Mouse (Mus musculus) lung, embryonic 15.5 days (tissue): ENCODE measurements around the gene Actl6a. TPM values are rescaled to one million over a fixed set of nuclear protein-coding genes. Genes with fewer than 3 reads are reported as not detected.
"Not testable (repeated sequence)": the region's sequence is repeated elsewhere in the genome, so short reads cannot be mapped to it uniquely, and the experiment has no call there.

ENCODE experiments used
- ATAC-seq: fragments of 200-750 bp; cut with Nextera tagmentation; 2 replicates; pipeline ENCODE4 v1.8.0; 2017; ENCODE audit warnings: moderate number of reproducible peaks, borderline replicate concordance; ENCODE audit not compliant: low FRiP score, low TSS enrichment; ENCODE audit errors: extremely low read depth
- H3K27ac ChIP-seq: fragments of 300-500 bp; sonication (generic); 2 replicates; pipeline ENCODE4 v1.5.1; 2015; ENCODE audit warnings: moderate library complexity, mild to moderate bottlenecking, inconsistent platforms
- H3K27me3 ChIP-seq: fragments of 300-500 bp; sonication (generic); 2 replicates; pipeline ENCODE4 v1.6.1; 2015; ENCODE audit warnings: inconsistent platforms
- H3K36me3 ChIP-seq: fragments of 300-500 bp; sonication (generic); 2 replicates; pipeline ENCODE4 v1.6.1; 2015; ENCODE audit warnings: inconsistent platforms
- H3K4me1 ChIP-seq: fragments of 300-500 bp; sonication (generic); 2 replicates; pipeline ENCODE4 v1.6.1; 2015; ENCODE audit warnings: inconsistent platforms
- H3K4me2 ChIP-seq: fragments of 300-500 bp; sonication (generic); 2 replicates; pipeline ENCODE4 v1.6.1; 2015; ENCODE audit warnings: inconsistent platforms, mild to moderate bottlenecking, moderate library complexity
- H3K4me3 ChIP-seq: fragments of 300-500 bp; sonication (generic); 2 replicates; pipeline ENCODE4 v1.5.1; 2015; ENCODE audit warnings: mild to moderate bottlenecking, inconsistent platforms
- H3K9ac ChIP-seq: fragments of 300-500 bp; sonication (generic); 2 replicates; pipeline ENCODE4 v1.6.1; 2015; ENCODE audit warnings: inconsistent platforms
- H3K9me3 ChIP-seq: fragments of 300-500 bp; sonication (generic); 2 replicates; pipeline ENCODE4 v1.6.1; 2016; ENCODE audit warnings: inconsistent platforms
- WGBS: fragments of 180-500 bp; shearing (Covaris S2); methylation state at CpG from one replicate; pipeline ENCODE4 v1.1.7; 2015; 5-methylcytosine and 5-hydroxymethylcytosine counted together
- polyA plus RNA-seq: library from polyadenylated mRNA; unstranded; fragments of >200 nt; fragmentation: Nextera tagmentation; extraction: Ambion mirVana; gene quantifications from 2 replicates; pipeline ENCODE4 v1.2.1, GENCODE M21; 2015

Gene Actl6a
- polyA plus RNA-seq = 174 and 181 TPM in 2 replicates

DNA sequence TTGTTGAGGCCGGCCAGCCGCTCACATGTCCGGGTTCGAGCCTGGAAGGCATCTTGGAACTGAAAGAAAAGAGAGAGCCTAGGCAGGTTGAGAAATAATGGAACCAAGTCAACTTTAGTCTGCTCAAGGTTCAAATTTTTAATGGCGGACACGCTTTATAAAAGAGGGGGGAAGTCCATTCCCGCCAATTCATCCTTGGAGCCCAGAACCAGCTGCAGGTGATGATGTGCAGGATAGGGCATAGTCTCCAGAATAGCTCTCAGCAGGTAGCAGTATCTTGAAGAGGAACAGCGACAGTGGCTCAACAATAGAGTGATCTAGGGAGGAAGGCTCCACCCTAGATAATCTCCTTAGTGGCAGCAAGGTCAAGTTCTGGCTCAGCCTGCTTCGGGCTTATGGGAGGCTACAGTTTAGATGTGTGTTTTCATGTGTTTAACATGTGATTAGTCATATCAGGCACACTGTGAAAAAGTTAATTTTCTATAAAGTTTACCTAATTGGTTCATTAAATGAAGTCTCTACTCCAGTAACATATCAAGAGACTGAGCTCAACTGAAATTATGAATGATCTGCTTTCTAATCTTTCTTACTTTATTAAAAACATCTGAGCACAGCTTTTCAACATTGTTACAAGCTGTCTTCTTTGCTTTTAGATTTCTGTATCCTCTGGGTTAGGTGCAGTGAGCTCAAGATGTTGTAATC is at the start of gene Actl6a:
Gene Actl6a, plus strand, starts transcription at position 652 of the 702 bp plus-strand sequence.
- not testable (repeated sequence) for H3K36me3 ChIP-seq, H3K9me3 ChIP-seq, H3K9ac ChIP-seq, H3K27me3 ChIP-seq, H3K4me2 ChIP-seq, H3K4me3 ChIP-seq, ATAC-seq, H3K27ac ChIP-seq
- WGBS = 76% methylated on average over 9 of the region's 9 CpGs
- H3K4me1 ChIP-seq = peaks cover 11% of the 10 kb centered on the region

DNA sequence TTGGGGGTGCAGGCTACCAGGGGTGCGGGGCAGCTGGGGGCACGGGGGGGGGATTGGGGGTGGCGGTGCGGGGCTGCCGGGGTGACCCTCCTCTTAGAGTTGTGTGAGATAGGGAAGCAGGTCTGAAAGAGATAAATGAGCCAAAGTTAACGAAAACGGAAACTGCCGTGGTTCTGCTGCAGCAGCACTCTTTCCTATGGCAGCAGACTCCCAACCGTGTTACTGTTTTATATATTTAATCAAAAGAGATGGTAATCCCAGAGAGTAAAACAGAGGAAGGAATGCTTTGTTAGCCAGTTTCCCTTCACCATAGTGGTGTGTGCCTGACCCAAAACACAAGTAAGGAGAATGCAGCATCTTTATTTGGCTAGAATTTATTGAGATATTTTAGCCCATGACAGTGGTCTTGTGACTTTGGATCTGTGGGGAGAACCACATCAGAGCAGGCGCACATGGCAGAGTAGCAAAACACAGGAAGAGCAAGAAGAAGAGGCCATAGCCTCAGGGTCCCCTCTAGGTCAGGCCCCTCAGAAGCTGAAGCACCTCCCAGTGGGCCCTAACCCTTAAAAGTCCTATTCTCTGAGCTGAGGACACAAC is 49.6 kb upstream of the Actl6a start:
- Histone ChIP-seq H3K4me1 (peaks cover 21% of the 10 kb centered on the region), H3K27ac (no peak overlapping the region), H3K4me3 (no peak overlapping the region), H3K9ac (no peak overlapping the region), H3K9me3 (no peaks in the 10 kb centered on the region), H3K4me2 (no peak overlapping the region), H3K27me3 (no peaks in the 10 kb centered on the region), H3K36me3 (no peaks in the 10 kb centered on the region)
- WGBS = 63% methylated on average over 10 of the region's 10 CpGs
- ATAC-seq = no peak

DNA sequence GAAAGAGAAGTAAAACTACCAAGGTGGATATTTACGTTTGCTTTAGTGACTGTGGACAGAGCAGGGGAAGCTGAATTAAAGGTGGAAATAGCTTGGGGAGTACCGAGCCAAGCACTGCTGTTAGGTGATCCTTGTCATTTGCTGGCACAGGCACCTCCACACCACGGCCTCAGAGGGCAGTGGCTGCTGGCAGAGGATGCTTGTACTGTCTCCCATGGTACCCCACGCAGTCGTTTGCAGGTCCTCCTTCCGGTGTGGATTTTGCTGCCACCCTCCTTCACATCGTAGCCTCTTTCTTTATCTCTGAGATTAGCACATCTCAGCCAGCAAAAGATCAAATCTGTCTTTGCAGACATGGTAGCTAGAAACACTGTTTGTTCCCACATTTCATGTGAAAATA is 47.7 kb upstream of the Actl6a start:
- WGBS = 52% methylated on average over 7 of the region's 7 CpGs
- peak overlapping the region; percentile 15; the same call in 1 of the 2 replicates for H3K27ac ChIP-seq
- peaks cover 21% of the 10 kb centered on the region for H3K4me1 ChIP-seq
- H3K4me3 ChIP-seq = peak overlapping the region; percentile 19; the same call in 1 of the 2 replicates
- no peaks in the 10 kb centered on the region for H3K9me3 ChIP-seq
- no peaks in the 10 kb centered on the region for H3K27me3 ChIP-seq
- 0 out of 2 replicates have a peak overlapping the region, but pooled peaks have one; percentile 8 for H3K9ac ChIP-seq
- ATAC-seq = no peak
- peak overlapping the region; percentile 37 for H3K4me2 ChIP-seq
- no peaks in the 10 kb centered on the region for H3K36me3 ChIP-seq

DNA sequence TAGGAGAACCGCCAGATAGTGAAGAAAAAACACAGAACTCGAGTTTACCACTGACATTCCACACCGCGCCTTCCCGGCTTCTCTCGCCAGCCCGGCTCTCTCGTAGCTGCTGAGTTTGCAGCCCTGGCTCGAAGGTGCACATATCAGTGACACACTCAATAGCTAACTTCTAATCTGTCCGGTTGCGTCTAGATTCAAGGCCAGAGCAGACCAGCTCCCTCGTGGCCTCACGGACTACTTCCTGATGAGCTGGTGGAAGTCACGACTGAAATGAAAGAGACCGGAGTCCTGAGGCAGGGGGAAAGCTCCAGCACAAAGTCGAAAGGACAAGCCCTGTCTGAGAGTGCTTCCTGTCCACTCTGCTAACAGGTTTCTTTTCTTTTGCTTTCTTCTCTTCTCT is 47.3 kb upstream of the Actl6a start:
- Histone ChIP-seq H3K27ac (peak overlapping the region; percentile 15; the same call in 1 of the 2 replicates), H3K4me2 (peak overlapping the region; percentile 37), H3K4me1 (peaks cover 21% of the 10 kb centered on the region), H3K9ac (0 out of 2 replicates have a peak overlapping the region, but pooled peaks have one; percentile 8), H3K9me3 (no peaks in the 10 kb centered on the region), H3K4me3 (peak overlapping the region; percentile 19), H3K36me3 (no peaks in the 10 kb centered on the region), H3K27me3 (no peaks in the 10 kb centered on the region)
- ATAC-seq = no peak
- 39% methylated on average over 16 of the region's 16 CpGs for WGBS

DNA sequence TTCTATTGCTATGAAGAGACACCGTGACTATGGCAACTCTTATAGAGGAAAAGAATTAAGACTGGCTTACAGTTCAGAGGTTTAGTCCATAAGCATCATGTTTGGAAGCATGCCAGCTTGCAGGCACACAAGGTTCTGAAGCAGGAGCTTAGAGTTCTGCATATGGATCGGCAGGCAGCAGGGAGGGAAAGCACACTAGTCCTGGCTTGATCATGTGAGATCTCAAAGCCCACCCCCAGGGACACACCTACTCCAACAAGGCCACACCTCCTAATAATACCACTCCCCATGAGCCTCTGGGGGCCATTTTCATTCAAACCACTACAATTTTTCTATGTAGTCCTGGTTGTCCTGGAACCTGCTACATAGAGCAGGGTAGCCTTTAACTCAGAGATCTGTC is 46.6 kb upstream of the Actl6a start:
- no peak overlapping the region for H3K9ac ChIP-seq
- no peak for ATAC-seq
- H3K27ac ChIP-seq = 0 out of 2 replicates have a peak overlapping the region, but pooled peaks have one; percentile 90
- H3K4me2 ChIP-seq = no peak overlapping the region
- H3K27me3 ChIP-seq = no peaks in the 10 kb centered on the region
- no peaks in the 10 kb centered on the region for H3K36me3 ChIP-seq
- H3K4me1 ChIP-seq = peaks cover 21% of the 10 kb centered on the region
- 91% methylated on average over 2 of the region's 2 CpGs for WGBS
- no peak overlapping the region for H3K4me3 ChIP-seq
- no peaks in the 10 kb centered on the region for H3K9me3 ChIP-seq

DNA sequence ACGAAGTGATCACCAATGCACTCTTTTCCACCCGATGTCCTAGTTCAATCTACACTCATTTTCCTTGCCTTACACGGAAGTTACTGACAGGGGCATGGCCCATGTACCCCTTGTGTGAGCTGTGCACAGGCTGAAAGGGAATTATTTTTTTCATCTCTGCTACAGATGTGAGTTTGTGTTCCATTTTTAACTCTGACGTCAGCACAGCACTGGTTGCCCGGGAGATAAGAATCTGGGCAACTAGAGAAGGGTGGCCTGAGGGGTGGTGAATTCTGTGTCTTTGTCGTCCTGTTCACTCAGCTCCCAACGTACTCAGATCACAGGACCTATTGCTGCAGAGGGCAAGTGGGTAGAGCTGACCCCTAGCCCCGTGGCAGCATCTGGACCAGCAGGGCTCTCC is 45.8 kb upstream of the Actl6a start:
- no peaks in the 10 kb centered on the region for H3K9me3 ChIP-seq
- peak overlapping the region; percentile 90 for H3K27ac ChIP-seq
- H3K4me3 ChIP-seq = no peak overlapping the region
- WGBS = 50% methylated on average over 8 of the region's 8 CpGs
- H3K4me2 ChIP-seq = no peak overlapping the region
- no peaks in the 10 kb centered on the region for H3K36me3 ChIP-seq
- ATAC-seq = 0 out of 2 replicates have a peak, but pooled peaks have one; percentile 15
- H3K4me1 ChIP-seq = peaks cover 21% of the 10 kb centered on the region
- H3K27me3 ChIP-seq = no peaks in the 10 kb centered on the region
- no peak overlapping the region for H3K9ac ChIP-seq

DNA sequence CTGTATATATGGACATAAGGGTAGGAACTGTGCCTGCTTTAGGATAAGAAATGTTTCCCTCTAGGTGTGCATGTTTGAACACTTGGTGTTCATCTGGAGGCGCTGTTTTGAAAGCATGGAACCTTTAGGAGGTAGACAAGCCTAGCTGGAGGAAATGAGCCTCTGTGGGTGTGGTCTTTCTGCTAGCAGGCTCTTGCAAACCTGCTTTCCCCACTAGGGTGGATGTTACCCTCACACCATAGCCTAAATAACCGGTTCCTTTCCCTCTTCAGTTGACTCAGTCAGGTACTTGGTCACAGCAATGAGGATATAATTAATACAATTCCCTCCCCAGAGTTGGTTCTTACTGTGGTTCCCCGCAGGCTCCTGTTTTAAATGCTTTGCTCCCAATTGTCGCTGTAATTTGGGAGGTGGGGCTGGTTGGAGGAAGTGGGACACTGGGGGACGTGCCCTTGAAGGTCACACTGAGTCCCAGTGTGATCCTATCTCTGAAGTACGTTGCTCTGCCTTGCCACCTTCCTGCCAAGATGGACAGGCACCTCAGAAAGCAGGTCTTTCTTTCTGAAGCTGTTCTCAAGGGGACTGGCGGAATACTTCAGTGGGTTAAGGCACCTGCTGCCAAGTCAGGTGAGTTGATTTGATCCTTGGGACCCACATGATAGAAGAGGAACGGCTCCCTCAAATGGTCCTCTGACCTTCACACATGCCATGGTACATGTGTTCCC is 45.1 kb upstream of the Actl6a start:
- H3K4me2 ChIP-seq = peak overlapping the region; percentile 16; the same call in 1 of the 2 replicates
- H3K4me3 ChIP-seq = no peak overlapping the region
- H3K9me3 ChIP-seq = no peaks in the 10 kb centered on the region
- peak overlapping the region; percentile 90 for H3K27ac ChIP-seq
- peak; percentile 49 for ATAC-seq
- H3K9ac ChIP-seq = no peak overlapping the region
- no peaks in the 10 kb centered on the region for H3K36me3 ChIP-seq
- H3K4me1 ChIP-seq = peaks cover 21% of the 10 kb centered on the region
- no peaks in the 10 kb centered on the region for H3K27me3 ChIP-seq
- 45% methylated on average over 8 of the region's 8 CpGs for WGBS

DNA sequence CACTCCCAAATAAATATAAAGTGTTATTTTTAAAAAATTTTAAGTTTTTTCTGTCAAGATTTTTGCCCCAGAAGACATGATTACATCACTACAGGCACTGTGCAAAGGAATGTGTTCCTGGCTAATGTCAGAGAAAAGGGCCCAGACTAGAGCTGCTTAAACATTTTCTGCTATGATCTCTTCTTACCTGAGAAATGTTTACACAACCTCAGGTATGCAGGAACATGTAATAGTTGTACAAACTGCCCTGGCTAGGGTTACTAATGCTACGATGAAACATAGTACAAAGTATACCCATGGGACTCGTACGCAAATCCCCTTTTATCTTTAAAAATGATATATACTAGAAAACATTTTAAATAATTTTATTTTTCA is 44.6 kb upstream of the Actl6a start:
- Histone ChIP-seq H3K36me3 (no peaks in the 10 kb centered on the region), H3K4me2 (no peak overlapping the region), H3K9ac (no peak overlapping the region), H3K27ac (peak overlapping the region; percentile 90), H3K4me3 (no peak overlapping the region), H3K4me1 (peaks cover 21% of the 10 kb centered on the region), H3K27me3 (no peaks in the 10 kb centered on the region), H3K9me3 (no peaks in the 10 kb centered on the region)
- 60% methylated on average over 3 of the region's 3 CpGs for WGBS
- ATAC-seq = peak; percentile 68

DNA sequence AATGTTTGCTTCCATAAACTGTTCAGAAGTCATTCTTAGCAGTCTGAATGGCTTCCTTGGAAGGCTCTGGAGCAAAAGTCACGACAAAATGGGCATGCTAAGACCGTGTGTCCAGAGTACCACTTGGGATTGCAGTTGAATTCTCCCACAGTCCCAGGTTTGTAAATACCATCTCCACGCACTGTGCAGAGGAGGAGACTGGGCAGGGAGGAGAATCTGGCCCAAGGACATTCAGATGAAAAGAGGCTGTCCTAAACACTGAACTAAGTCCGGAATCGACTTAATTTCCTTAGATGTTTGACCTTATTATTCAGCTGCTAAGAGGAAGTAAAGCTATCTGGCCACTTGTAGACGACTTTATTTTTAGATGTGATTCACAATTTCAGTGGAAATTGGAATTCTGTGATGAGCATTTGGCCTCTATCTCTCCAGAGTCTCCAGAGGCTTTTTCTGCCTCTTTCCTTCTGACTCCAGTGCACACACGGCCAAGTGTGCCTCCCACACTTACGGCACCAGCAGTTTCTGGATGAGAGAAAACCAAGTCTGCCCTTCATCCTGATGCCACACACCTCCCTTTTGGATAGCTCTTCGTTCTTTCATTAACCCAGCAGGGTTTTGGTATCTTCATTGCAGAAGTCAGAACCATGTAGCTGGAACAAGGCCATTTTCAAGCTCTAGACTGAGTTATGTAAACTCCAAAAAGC is 37.7 kb upstream of the Actl6a start:
- no peak overlapping the region for H3K4me2 ChIP-seq
- 0 out of 2 replicates have a peak overlapping the region, but pooled peaks have one; percentile 22 for H3K27ac ChIP-seq
- no peaks in the 10 kb centered on the region for H3K27me3 ChIP-seq
- H3K9me3 ChIP-seq = no peaks in the 10 kb centered on the region
- H3K4me1 ChIP-seq = peaks cover 9% of the 10 kb centered on the region
- H3K36me3 ChIP-seq = no peaks in the 10 kb centered on the region
- ATAC-seq = no peak
- no peak overlapping the region for H3K4me3 ChIP-seq
- H3K9ac ChIP-seq = no peak overlapping the region
- WGBS = 63% methylated on average over 9 of the region's 9 CpGs

DNA sequence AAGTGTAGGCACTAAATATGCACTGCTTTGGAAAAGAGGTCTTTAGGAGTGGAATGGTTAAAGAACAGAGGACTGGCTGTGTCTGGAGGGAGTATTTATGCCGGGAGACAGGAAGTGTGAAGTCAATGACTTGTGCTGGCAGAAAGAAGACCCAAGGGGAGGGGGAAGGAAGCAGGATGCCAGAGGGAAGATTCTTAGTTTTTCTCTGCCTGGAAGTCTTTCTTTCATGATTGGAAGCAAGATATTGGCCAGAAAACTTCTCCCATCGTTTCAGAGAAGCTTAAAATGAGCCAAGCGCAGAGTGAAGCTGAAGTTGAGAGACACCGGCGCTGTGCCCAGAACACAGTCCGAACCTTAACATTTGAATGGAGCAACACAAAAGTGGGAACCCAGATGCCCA is 36.9 kb upstream of the Actl6a start:
- peak overlapping the region; percentile 2; the same call in 1 of the 2 replicates for H3K4me2 ChIP-seq
- H3K36me3 ChIP-seq = no peaks in the 10 kb centered on the region
- ATAC-seq = peak; percentile 75; the same call in 1 of the 2 replicates
- H3K4me1 ChIP-seq = peaks cover 9% of the 10 kb centered on the region
- no peaks in the 10 kb centered on the region for H3K27me3 ChIP-seq
- H3K9me3 ChIP-seq = no peaks in the 10 kb centered on the region
- peak overlapping the region; percentile 14; the same call in 1 of the 2 replicates for H3K27ac ChIP-seq
- H3K9ac ChIP-seq = no peak overlapping the region
- 55% methylated on average over 6 of the region's 6 CpGs for WGBS
- no peak overlapping the region for H3K4me3 ChIP-seq

DNA sequence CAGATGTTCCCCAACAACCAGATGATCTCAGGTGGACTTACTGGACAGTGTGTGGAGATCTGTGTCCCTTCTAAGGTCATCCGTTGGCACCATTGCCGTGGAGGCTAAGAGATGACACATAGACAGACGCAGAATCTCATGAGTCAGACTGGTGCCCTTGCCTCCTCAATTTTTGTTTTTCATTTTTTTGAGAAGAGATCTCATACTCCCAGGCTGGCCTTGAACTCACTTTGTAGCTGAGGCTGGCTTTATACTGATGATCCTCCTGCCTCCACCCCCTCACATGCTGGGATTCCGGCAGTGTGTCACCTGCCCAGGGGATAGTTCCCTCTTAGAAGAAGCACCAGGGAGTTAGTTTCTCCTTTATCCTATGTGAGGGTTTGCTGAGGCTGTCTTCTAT is 35.9 kb upstream of the Actl6a start:
- Histone ChIP-seq H3K36me3 (no peaks in the 10 kb centered on the region), H3K9me3 (no peaks in the 10 kb centered on the region), H3K9ac (no peak overlapping the region), H3K4me1 (peaks cover 9% of the 10 kb centered on the region), H3K4me3 (no peak overlapping the region), H3K27me3 (no peaks in the 10 kb centered on the region), H3K27ac (no peak overlapping the region), H3K4me2 (no peak overlapping the region)
- ATAC-seq = no peak
- 90% methylated on average over 4 of the region's 4 CpGs for WGBS
